Mouse (Mus musculus) hindbrain, embryonic 11.5 days (tissue): ENCODE measurements around the gene 1700001C19Rik. TPM values are rescaled to one million over a fixed set of nuclear protein-coding genes. Genes with fewer than 3 reads are reported as not detected.

ENCODE experiments used
- ATAC-seq: fragments of 200-750 bp; cut with Nextera tagmentation; 2 replicates; pipeline ENCODE4 v1.8.0; 2017; ENCODE audit warnings: mild to moderate bottlenecking, moderate TSS enrichment, moderate library complexity; ENCODE audit not compliant: low FRiP score
- DNase-seq: peaks from one replicate; pipeline ENCODE4 v3.0.0-alpha.2; 2015; ENCODE audit warnings: low spot score
- H3K27ac ChIP-seq: fragments of 300-500 bp; sonication (generic); 2 replicates; pipeline ENCODE4 v1.5.1; 2014; ENCODE audit warnings: mild to moderate bottlenecking, low read depth, low read length
- H3K27me3 ChIP-seq: fragments of 300-500 bp; sonication (generic); 2 replicates; pipeline ENCODE4 v1.6.1; 2014; ENCODE audit warnings: mild to moderate bottlenecking, low read length, moderate library complexity, mixed read lengths; ENCODE audit not compliant: control insufficient read depth, insufficient read depth
- H3K36me3 ChIP-seq: fragments of 300-500 bp; sonication (generic); 2 replicates; pipeline ENCODE4 v1.6.1; 2014; ENCODE audit warnings: mild to moderate bottlenecking, low read length, moderate library complexity, mixed read lengths; ENCODE audit not compliant: control insufficient read depth, insufficient read depth
- H3K4me1 ChIP-seq: fragments of 300-500 bp; sonication (generic); replicated peaks from 2 replicates; pipeline ENCODE4 v1.6.1; 2014; ENCODE audit warnings: low read length, mixed read lengths; ENCODE audit not compliant: control insufficient read depth, insufficient read depth
- H3K4me2 ChIP-seq: fragments of 300-500 bp; sonication (generic); replicated peaks from 2 replicates; pipeline ENCODE4 v1.6.1; 2014; ENCODE audit warnings: mild to moderate bottlenecking, low read depth, low read length
- H3K4me3 ChIP-seq: fragments of 300-500 bp; sonication (generic); 2 replicates; pipeline ENCODE4 v1.5.1; 2014; ENCODE audit warnings: low read depth, low read length
- H3K9ac ChIP-seq: fragments of 300-500 bp; sonication (generic); 2 replicates; pipeline ENCODE4 v1.6.1; 2014; ENCODE audit warnings: low read depth, low read length
- H3K9me3 ChIP-seq: fragments of 300-500 bp; sonication (generic); 2 replicates; pipeline ENCODE4 v1.6.1; 2016; ENCODE audit warnings: low read length; ENCODE audit not compliant: control insufficient read depth
- WGBS: fragments of 180-500 bp; shearing (Covaris S2); extraction: QIAGEN DNeasy Blood & Tissue Kit; methylation state at CpG from one replicate; pipeline ENCODE4 v1.1.7; 2014; 5-methylcytosine and 5-hydroxymethylcytosine counted together
- polyA plus RNA-seq: library from polyadenylated mRNA; unstranded; fragments of >200 nt; fragmentation: Nextera tagmentation; extraction: Ambion mirVana; gene quantifications from 2 replicates; pipeline ENCODE4 v1.2.1, GENCODE M21; 2014

Gene 1700001C19Rik
- polyA plus RNA-seq, 1 experiment from 2014 or later: 0.68 TPM

DNA sequence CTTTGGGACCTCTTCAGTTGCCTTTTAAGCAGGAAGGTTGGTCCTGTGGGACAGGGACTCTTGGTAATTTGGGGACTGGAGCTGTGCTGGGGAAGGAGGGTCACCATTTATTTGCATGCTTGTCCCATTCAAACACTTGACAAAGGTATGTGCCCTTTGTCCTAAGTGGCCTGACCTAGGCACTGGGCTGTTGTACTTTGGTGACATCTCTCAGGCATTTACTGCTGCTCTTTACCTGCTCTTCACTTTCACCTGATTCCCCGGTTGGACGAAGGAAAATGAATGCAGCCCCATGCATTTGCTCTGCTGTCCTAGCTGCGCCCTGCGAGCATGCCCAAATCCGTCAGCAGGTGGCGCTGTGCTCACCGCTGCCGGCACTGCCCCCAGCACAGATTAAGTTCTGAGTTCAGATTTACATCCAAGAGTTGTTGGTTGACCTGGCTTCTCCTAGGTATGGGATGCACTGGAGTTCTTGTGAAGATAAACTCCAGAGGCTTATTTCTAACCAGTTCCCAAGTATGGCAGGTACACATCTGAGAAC is 36.3 kb upstream of the 1700001C19Rik start:
- no peak overlapping the region for H3K4me2 ChIP-seq
- no peaks in the 10 kb centered on the region for H3K9me3 ChIP-seq
- ATAC-seq (no peak), DNase-seq (peak; percentile 69)
- H3K4me1 ChIP-seq: 0 out of 2 replicates have a peak, but pooled peaks cover under 1% of the 10 kb centered on the region
- 14% methylated on average over 8 of the region's 8 CpGs for WGBS
- H3K4me3 ChIP-seq: no peak overlapping the region
- peaks cover 8% of the 10 kb centered on the region for H3K27me3 ChIP-seq
- no peak overlapping the region for H3K9ac ChIP-seq
- H3K27ac ChIP-seq: no peak overlapping the region
- no peaks in the 10 kb centered on the region for H3K36me3 ChIP-seq

DNA sequence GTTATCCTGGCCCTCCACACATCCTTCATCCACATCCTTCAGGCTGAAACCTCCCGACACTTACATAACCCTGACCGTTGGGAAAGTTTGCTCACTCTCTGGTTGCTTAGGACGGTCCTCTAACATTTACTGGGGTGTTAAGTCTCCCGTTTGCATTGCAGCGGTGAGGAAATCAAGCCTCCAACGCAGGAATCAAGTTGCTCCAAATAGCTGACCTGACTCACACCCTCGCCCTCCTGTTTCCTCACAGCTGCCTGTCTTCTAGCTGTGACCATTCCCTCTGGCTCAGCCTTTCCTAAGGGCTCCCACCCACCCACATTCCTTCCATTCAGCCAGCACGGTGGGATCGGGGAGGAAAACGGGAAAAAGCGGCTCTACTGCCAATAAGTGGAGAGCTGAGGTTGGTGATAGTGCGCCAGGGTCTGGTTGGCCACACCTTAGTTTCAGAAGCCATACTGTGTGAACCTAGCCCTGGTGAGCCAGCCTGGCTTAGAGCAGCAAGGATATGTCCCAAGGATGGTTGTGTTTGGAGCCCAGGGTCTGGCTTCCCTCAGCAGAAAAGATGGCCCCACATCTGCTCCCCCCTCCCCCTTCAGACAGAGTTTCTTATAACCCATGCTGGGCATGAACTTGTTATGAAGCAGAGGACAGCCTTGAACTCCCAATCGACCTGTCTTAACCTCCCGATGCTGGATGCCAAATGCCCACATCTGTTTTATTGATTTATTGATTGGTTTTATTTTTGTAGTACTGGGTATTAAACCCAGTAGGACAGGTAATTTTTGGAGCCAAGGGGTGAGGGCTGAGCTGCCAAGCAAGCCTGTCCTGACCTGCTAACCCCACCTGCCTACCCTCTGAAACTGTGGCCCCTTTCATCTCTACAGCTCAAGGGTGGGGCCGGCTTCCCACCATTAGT is 35.5 kb upstream of the 1700001C19Rik start:
- H3K4me3 ChIP-seq: no peak overlapping the region
- peaks cover 4% of the 10 kb centered on the region; the same call in 1 of the 2 replicates for H3K4me1 ChIP-seq
- no peak for ATAC-seq
- DNase-seq: no peak
- no peaks in the 10 kb centered on the region for H3K36me3 ChIP-seq
- 44% methylated on average over 15 of the region's 15 CpGs for WGBS
- H3K9ac ChIP-seq: no peak overlapping the region
- no peak overlapping the region for H3K27ac ChIP-seq
- no peaks in the 10 kb centered on the region for H3K9me3 ChIP-seq
- H3K4me2 ChIP-seq: no peak overlapping the region
- H3K27me3 ChIP-seq: peaks cover 15% of the 10 kb centered on the region

DNA sequence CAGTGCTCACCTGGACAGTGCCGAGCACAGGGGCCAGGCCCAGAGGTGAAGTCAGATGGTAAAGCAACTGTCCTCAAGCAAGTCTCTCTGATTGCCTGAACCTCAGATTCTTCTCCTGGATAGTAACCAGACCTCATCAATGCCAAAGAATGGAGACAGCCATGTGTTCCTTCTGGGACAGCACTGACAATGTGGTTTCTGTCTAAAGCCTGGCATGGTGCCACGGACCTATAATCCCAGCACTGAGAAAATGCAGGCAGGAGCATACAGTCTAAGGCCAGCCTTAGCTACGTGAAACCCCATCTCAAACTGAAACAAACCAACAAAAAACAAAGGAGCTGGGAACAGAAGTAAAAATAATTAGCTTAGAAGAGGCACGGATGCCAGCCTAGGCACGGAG is 33.5 kb upstream of the 1700001C19Rik start:
- H3K9me3 ChIP-seq: no peaks in the 10 kb centered on the region
- DNase-seq: no peak
- no peak overlapping the region for H3K27ac ChIP-seq
- 83% methylated on average over 5 of the region's 5 CpGs for WGBS
- no peaks in the 10 kb centered on the region for H3K36me3 ChIP-seq
- no peak for ATAC-seq
- H3K9ac ChIP-seq: no peak overlapping the region
- peaks cover 28% of the 10 kb centered on the region for H3K27me3 ChIP-seq
- no peak overlapping the region for H3K4me3 ChIP-seq
- H3K4me2 ChIP-seq: no peak overlapping the region
- peaks cover 6% of the 10 kb centered on the region; the same call in 1 of the 2 replicates for H3K4me1 ChIP-seq

DNA sequence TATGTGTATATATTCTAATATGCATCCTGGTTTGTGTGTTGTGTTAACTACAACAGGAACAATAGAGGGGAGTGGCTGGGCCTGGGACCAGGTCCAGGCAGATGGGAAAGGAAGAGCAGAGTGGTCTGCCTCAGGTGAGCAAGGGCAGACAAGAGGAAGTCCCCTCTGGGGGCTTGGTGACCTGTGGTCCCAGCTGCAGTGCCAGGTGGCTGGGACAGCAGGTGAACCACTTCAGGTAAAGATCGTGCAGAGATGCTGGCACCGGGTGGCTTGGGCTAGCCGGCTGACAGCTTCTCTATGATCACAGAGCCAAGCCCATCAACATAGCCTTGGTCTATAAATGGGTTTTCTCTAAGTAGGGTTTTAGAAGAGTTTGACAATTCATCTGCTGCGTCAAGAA is 32.9 kb upstream of the 1700001C19Rik start:
- Histone ChIP-seq H3K9ac (no peak overlapping the region), H3K4me3 (no peak overlapping the region), H3K4me1 (peaks cover 6% of the 10 kb centered on the region; the same call in 1 of the 2 replicates), H3K27ac (no peak overlapping the region), H3K27me3 (peaks cover 30% of the 10 kb centered on the region), H3K36me3 (no peaks in the 10 kb centered on the region), H3K4me2 (no peak overlapping the region), H3K9me3 (no peaks in the 10 kb centered on the region)
- DNase-seq (no peak), ATAC-seq (no peak)
- WGBS: 94% methylated on average over 4 of the region's 4 CpGs

DNA sequence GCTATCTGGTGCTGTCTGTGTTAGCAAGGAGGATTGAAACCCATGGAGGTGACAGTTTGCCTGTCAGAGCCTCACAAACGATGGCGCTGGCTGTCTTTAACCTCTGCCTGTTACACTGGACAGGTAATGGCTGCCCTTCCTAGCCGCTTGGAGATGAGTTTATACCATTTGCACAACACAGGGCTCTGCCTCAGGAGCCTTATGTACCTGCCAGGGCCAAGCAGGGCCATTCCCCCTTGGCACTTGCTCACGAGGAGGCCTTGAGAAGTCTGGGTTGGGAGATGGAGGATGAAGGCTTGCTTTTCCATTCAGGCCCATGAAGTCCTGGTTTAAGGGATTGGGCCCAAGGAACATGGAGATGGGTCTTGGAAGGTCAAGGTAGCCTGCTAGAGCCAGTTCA is 32.5 kb upstream of the 1700001C19Rik start:
- Histone ChIP-seq H3K27ac (no peak overlapping the region), H3K4me2 (no peak overlapping the region), H3K9ac (no peak overlapping the region), H3K9me3 (no peaks in the 10 kb centered on the region), H3K36me3 (no peaks in the 10 kb centered on the region), H3K27me3 (peaks cover 30% of the 10 kb centered on the region), H3K4me3 (no peak overlapping the region), H3K4me1 (peaks cover 6% of the 10 kb centered on the region; the same call in 1 of the 2 replicates)
- DNase-seq: no peak
- no peak for ATAC-seq
- 87% methylated on average over 4 of the region's 4 CpGs for WGBS

DNA sequence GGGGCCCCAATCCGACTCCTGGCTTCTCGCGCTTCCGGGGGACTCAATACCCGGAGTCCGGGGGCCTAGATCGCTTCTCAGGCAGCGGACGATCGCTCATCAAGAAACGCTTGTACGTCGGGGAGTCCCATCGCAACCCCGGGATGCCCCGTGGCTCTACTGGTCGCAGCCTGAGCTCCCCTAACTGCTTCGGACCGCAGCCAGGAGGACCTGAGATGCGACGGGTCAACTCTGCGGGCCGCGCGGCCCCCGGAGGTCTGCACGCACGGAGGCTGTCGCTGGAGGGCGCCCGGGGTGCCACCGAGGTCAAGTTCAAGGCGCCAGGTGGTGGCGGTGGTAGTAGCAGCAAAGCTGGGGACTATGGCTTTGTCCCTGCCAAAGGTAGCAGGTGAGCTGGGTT is 31.3 kb upstream of the 1700001C19Rik start:
- H3K27me3 ChIP-seq: peaks cover 30% of the 10 kb centered on the region

DNA sequence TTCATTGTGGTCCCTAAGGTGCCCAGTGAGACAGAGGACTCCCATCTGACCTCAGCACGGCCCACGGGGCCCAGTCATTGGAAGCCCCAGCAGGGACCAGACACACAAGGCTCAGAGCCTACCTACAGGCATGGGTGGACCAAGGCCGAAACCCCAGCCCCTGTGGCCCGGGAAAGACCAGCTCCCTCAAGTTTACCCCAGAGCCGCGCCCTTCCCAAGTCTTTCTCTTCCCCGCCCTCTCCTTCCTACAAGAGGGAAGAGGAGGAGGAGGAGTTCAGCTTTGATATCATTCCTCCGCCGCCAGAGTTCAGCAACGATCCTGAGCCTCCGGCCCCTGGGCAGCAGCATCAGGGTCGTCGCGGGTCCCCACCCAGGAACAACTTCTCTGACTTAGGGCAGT is 30.9 kb upstream of the 1700001C19Rik start:
- Histone ChIP-seq H3K4me3 (no peak overlapping the region), H3K4me2 (peak overlapping the region; percentile 27), H3K4me1 (peaks cover 6% of the 10 kb centered on the region; the same call in 1 of the 2 replicates), H3K27ac (no peak overlapping the region), H3K9ac (0 out of 2 replicates have a peak overlapping the region, but pooled peaks have one; percentile 8), H3K27me3 (peaks cover 30% of the 10 kb centered on the region), H3K9me3 (no peaks in the 10 kb centered on the region), H3K36me3 (no peaks in the 10 kb centered on the region)
- 22% methylated on average over 13 of the region's 14 CpGs for WGBS
- no peak for DNase-seq
- no peak for ATAC-seq

More for the DNA sequence above, 31.3 kb upstream of the 1700001C19Rik start:
- H3K9me3 ChIP-seq: no peaks in the 10 kb centered on the region
- H3K9ac ChIP-seq: 0 out of 2 replicates have a peak overlapping the region, but pooled peaks have one; percentile 8
- H3K36me3 ChIP-seq: no peaks in the 10 kb centered on the region
- ATAC-seq (no peak), DNase-seq (no peak)
- H3K4me3 ChIP-seq: no peak overlapping the region
- 5% methylated on average over 34 of the region's 34 CpGs for WGBS
- peak overlapping the region; percentile 27 for H3K4me2 ChIP-seq
- no peak overlapping the region for H3K27ac ChIP-seq
- peaks cover 6% of the 10 kb centered on the region; the same call in 1 of the 2 replicates for H3K4me1 ChIP-seq

DNA sequence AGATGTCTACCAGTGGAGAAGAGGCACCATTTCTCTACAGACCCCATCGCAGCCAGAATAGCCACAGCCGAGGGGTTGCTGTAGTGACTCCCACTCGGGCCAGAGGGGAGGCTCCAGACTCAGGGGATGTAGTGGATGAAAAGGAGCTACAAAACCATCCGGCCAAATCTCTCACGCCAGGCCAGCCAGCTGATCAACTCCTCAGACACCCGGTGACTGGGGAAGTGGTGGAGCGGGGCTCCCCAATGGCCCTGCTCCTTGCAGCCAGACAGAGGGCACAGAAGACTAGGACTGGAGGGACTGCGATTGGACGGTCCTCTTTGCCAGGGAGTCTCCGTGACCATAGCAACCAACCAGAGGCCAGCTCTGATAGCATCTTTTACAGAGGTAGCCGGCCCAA is 30.5 kb upstream of the 1700001C19Rik start:
- H3K9me3 ChIP-seq: no peaks in the 10 kb centered on the region
- H3K27ac ChIP-seq: no peak overlapping the region
- no peak for ATAC-seq
- H3K4me2 ChIP-seq: no peak overlapping the region
- no peak overlapping the region for H3K4me3 ChIP-seq
- peaks cover 30% of the 10 kb centered on the region for H3K27me3 ChIP-seq
- no peak for DNase-seq
- H3K4me1 ChIP-seq: peaks cover 6% of the 10 kb centered on the region; the same call in 1 of the 2 replicates
- H3K9ac ChIP-seq: no peak overlapping the region
- WGBS: 55% methylated on average over 11 of the region's 11 CpGs
- no peaks in the 10 kb centered on the region for H3K36me3 ChIP-seq
